Mouse (Mus musculus) heart, postnatal 25 days (tissue): ENCODE measurements around the gene Il1f10. TPM values are rescaled to one million over a fixed set of nuclear protein-coding genes. Genes with fewer than 3 reads are reported as not detected.

Experiments
- DNase-seq: peaks from one replicate; pipeline ENCODE4 v3.0.0; 2022; ENCODE audit warnings: low spot score
- intact Hi-C: fragments of 180-260 bp; cut with DNase I; formaldehyde crosslinking; loops from one replicate; pipeline ENCODE4 v1.15.1; 2025
- total RNA-seq, 2 experiments: library from RNA; stranded (reverse); gene quantifications; 2 replicates each; pipeline ENCODE4 v1.2.3; 2021

Il1f10 gene
- not detected for total RNA-seq

GRCm38 (mm10) chr2:24290896-24291295 lies at the start of gene Il1f10:
TSS of gene Il1f10 (plus strand) at chr2:24291196.
- intact Hi-C loops = loop anchor here (10.0 kb wide), 1 partner anchor 464 kb away; no protein-coding TSS in a partner anchor

GRCm38 (mm10) chr2:24267503-24267902 lies 23.5 kb upstream of the Il1f10 start:
- DNase-seq = no peak
- intact Hi-C loops = no loop called here

More at GRCm38 (mm10) chr2:24290896-24291295, at the start of gene Il1f10:
- DNase-seq = no peak

- intact Hi-C loops = no loop called here
- DNase-seq = no peak
Measured at GRCm38 (mm10) chr2:24273619-24274018, 17.4 kb upstream of the Il1f10 start.

GRCm38 (mm10) chr2:24275146-24275545 lies 15.8 kb upstream of the Il1f10 start:
- intact Hi-C loops = no loop called here
- no peak for DNase-seq

GRCm38 (mm10) chr2:24276654-24277053 lies 14.3 kb upstream of the Il1f10 start, which contains the start of gene Il1f5:
TSS of gene Il1f5 (plus strand) at chr2:24276954.
- DNase-seq = no peak
- intact Hi-C loops = no loop called here

- DNase-seq = no peak
- intact Hi-C loops = loop anchor here (10.0 kb wide), 1 partner anchor 460 kb away; no protein-coding TSS in a partner anchor
Measured at GRCm38 (mm10) chr2:24294616-24295015, 3.6 kb downstream of the Il1f10 start.

GRCm38 (mm10) chr2:24296837-24297236 lies 5.8 kb downstream of the Il1f10 start:
- no peak for DNase-seq
- intact Hi-C loops = loop anchor here (1.0 to 10.0 kb wide), 3 partner anchors 108 to 458 kb away; no protein-coding TSS in a partner anchor

GRCm38 (mm10) chr2:24311302-24312001 lies 20.5 kb downstream of the Il1f10 start:
- intact Hi-C loops = no loop called here
- DNase-seq = no peak

GRCm38 (mm10) chr2:24316919-24317318 lies 25.9 kb downstream of the Il1f10 start:
- DNase-seq = no peak
- intact Hi-C loops = no loop called here

- no peak for DNase-seq
- intact Hi-C loops = no loop called here
Measured at GRCm38 (mm10) chr2:24317919-24318598, 27.1 kb downstream of the Il1f10 start.

GRCm38 (mm10) chr2:24335333-24335732 lies 44.3 kb downstream of the Il1f10 start:
- no peak for DNase-seq

GRCm38 (mm10) chr2:24336545-24336944 lies 45.5 kb downstream of the Il1f10 start, which contains the start of gene Il1rn:
TSS of gene Il1rn (plus strand) at chr2:24336853.
- DNase-seq = no peak
- intact Hi-C loops = no loop called here

More at GRCm38 (mm10) chr2:24335333-24335732, 44.3 kb downstream of the Il1f10 start:
- intact Hi-C loops = no loop called here

GRCm38 (mm10) chr2:24341395-24341885 lies 50.4 kb downstream of the Il1f10 start:
- intact Hi-C loops = no loop called here
- DNase-seq = no peak

Other genes with a start within 250 kb of the Il1f10 start
- gene Hnmt, start 241.8 kb upstream of the Il1f10 start, total RNA-seq = 10 to 100 TPM; 11.7 to 14.6 TPM
- not detected for gene Tbpl2, start 194.6 kb upstream of the Il1f10 start, total RNA-seq
- not detected for gene Il1f8, start 138.0 kb upstream of the Il1f10 start, total RNA-seq
- not detected for gene Il1f9, start 104.7 kb upstream of the Il1f10 start, total RNA-seq
- gene Il1f6, start 75.8 kb upstream of the Il1f10 start, total RNA-seq = not detected
- gene Il1f5, start 14.2 kb upstream of the Il1f10 start, total RNA-seq = not detected
- gene Il1rn, start 45.7 kb downstream of the Il1f10 start, total RNA-seq = not detected
- gene Psd4, start 76.4 kb downstream of the Il1f10 start, total RNA-seq = 1 to 10 TPM; 1.1 to 1.2 TPM
- gene Pax8, start 184.4 kb downstream of the Il1f10 start, total RNA-seq = not detected